In the genomic region with DNA sequence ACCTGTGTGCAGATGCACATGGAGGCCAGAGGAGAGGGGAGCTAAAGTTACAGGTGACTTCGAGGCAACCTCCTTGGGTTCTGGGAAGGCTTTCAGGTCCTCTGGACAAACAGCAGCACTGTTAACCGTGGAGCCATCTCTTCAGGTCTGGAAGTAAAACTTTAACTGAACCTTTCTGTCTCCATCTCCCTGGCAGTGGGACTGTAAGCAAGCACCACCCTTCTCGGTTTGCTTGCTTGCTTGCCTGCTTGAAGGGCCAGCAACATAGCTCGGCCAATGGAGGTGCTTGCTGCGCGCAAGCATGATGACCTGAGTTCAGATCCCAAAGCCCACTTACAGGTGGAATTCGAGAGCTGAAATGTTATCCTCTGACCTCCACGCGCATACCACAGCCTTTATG, we compare ENCODE assay signal across 31 mouse cellular contexts. TPM values are rescaled to one million over a fixed set of nuclear protein-coding genes. Genes with fewer than 3 reads are reported as not detected.
DNase-seq lines count a peak whose midpoint lies in the region; ATAC-seq and TF ChIP-seq lines count a peak whose summit lies in the region.
"Had no signal": no experiment of that assay in that cellular context is flagged by ENCODE, and none has a peak within 500 bp of the region (broad histone marks: within the 10 kb centered on the region; RNA-seq: fewer than 3 reads in every experiment).

No protein-coding gene starts in this region.

- 56% methylated on average over 9 of the region's 9 CpGs for WGBS in kidney, adult 2 months
- 81% methylated on average over 9 of the region's 9 CpGs for WGBS in kidney, embryonic 14.5 days
- 72% methylated on average over 9 of the region's 9 CpGs for WGBS in liver, postnatal 0 days (ENCODE audit: insufficient replicate concordance)
- 76% methylated on average over 9 of the region's 9 CpGs for WGBS in liver, embryonic 11.5 days

- H3K4me2 ChIP-seq in kidney, embryonic 14.5 days (replicated peaks; ENCODE audit: low read depth, low read length): no peak overlapping the region
- H3K4me2 ChIP-seq in liver, postnatal 0 days (ENCODE audit: low read depth, low read length): peak overlapping the region; percentile 64
- no peak overlapping the region for H3K4me2 ChIP-seq in liver, embryonic 11.5 days
- H3K4me2 ChIP-seq: forebrain, embryonic 13.5 days; heart, embryonic 13.5 days; hindbrain, embryonic 14.5 days had no signal

- H3K4me3 ChIP-seq in kidney, adult 2 months (ENCODE audit: insufficient read depth, low read depth, low read length): peak overlapping the region; percentile 4; the same call in 1 of the 2 replicates
- H3K4me3 ChIP-seq in kidney, embryonic 14.5 days (ENCODE audit: low read length): no peak overlapping the region
- no peak overlapping the region for H3K4me3 ChIP-seq in liver, postnatal 0 days (ENCODE audit: low read depth, low read length)
- H3K4me3 ChIP-seq in liver, embryonic 11.5 days (ENCODE audit: low read depth, low read length): no peak overlapping the region
- H3K4me3 ChIP-seq: forebrain, embryonic 10.5 days; forebrain, embryonic 13.5 days; heart, adult 2 months; heart, embryonic 10.5 days; heart, embryonic 13.5 days had no signal

- no peaks in the 10 kb centered on the region for H3K36me3 ChIP-seq in kidney, adult 2 months (ENCODE audit: control insufficient read depth, insufficient read depth, low read length)
- H3K36me3 ChIP-seq in kidney, embryonic 14.5 days (ENCODE audit: control insufficient read depth, insufficient read depth, low read length): no peaks in the 10 kb centered on the region
- H3K36me3 ChIP-seq in liver, postnatal 0 days (replicated peaks; ENCODE audit: insufficient read depth, low read length): no peaks in the 10 kb centered on the region; the same call in none of the 2 replicates
- H3K36me3 ChIP-seq in liver, embryonic 11.5 days (ENCODE audit: control insufficient read depth, insufficient read depth, low read length): no peaks in the 10 kb centered on the region
- H3K36me3 ChIP-seq: forebrain, embryonic 10.5 days; heart, embryonic 10.5 days; heart, embryonic 13.5 days had no signal

- H3K27me3 ChIP-seq in kidney, adult 2 months (replicated peaks; ENCODE audit: control insufficient read depth, insufficient read depth, low read length): no peaks in the 10 kb centered on the region
- H3K27me3 ChIP-seq in kidney, embryonic 14.5 days (ENCODE audit: control insufficient read depth, insufficient read depth, low read length): no peaks in the 10 kb centered on the region
- H3K27me3 ChIP-seq in liver, postnatal 0 days (ENCODE audit: insufficient read depth, low read length): no peaks in the 10 kb centered on the region
- no peaks in the 10 kb centered on the region for H3K27me3 ChIP-seq in liver, embryonic 11.5 days (replicated peaks; ENCODE audit: control insufficient read depth, insufficient read depth, low read length)
- H3K27me3 ChIP-seq: forebrain, embryonic 13.5 days had no signal

- DNase-seq in kidney, adult 2 months: peak; percentile 84
- no peak for DNase-seq in liver, postnatal 0 days
- DNase-seq in liver, embryonic 11.5 days (ENCODE audit: low spot score): no peak
- peak; percentile 40 for DNase-seq in kidney, postnatal 14 days
- DNase-seq in embryo, embryonic 10.5 days (ENCODE audit: low spot score): no peak
- DNase-seq in layer of hippocampus, postnatal 10 days (ENCODE audit: low spot score in 2 of 2): no peak
- DNase-seq: adrenal gland, adult 8-10 months; adrenal gland, postnatal 25 days; cerebellum, adult 11-12 months; cerebellum, adult 8-10 months; cerebellum, postnatal 10 days; cerebellum, postnatal 36 days; gastrocnemius, postnatal 10 days; gastrocnemius, postnatal 36 days; heart, adult 2 months; heart, postnatal 14 days; heart, postnatal 4 days had no signal

- peak overlapping the region; percentile 32; the same call in 1 of the 2 replicates for H3K27ac ChIP-seq in kidney, adult 2 months (ENCODE audit: insufficient read depth, low read depth, low read length)
- H3K27ac ChIP-seq in kidney, embryonic 14.5 days (ENCODE audit: low read depth, low read length): no peak overlapping the region
- H3K27ac ChIP-seq in liver, postnatal 0 days (ENCODE audit: low read depth): no peak overlapping the region
- no peak overlapping the region for H3K27ac ChIP-seq in liver, embryonic 11.5 days (ENCODE audit: low read depth, low read length)
- H3K27ac ChIP-seq: forebrain, embryonic 10.5 days; forebrain, embryonic 13.5 days; heart, adult 2 months; heart, embryonic 10.5 days; heart, embryonic 13.5 days; hindbrain, embryonic 14.5 days had no signal

- no peak overlapping the region for H3K9ac ChIP-seq in kidney, embryonic 14.5 days (ENCODE audit: low read depth, low read length)
- 0 out of 2 replicates have a peak overlapping the region, but pooled peaks have one; percentile 21 for H3K9ac ChIP-seq in liver, postnatal 0 days (replicated peaks)
- no peak overlapping the region for H3K9ac ChIP-seq in liver, embryonic 11.5 days (ENCODE audit: low read depth, low read length)
- H3K9ac ChIP-seq: forebrain, embryonic 13.5 days; heart, embryonic 13.5 days; hindbrain, embryonic 14.5 days had no signal

- no peak for TF ChIP-seq EP300 in liver, postnatal 0 days (IDR thresholded peaks at IDR 0.05; ENCODE audit: low read depth)

- H3K4me1 ChIP-seq in kidney, adult 2 months (ENCODE audit: control insufficient read depth, insufficient read depth, low read length): peaks cover 13% of the 10 kb centered on the region; the same call in 1 of the 2 replicates
- no peaks in the 10 kb centered on the region for H3K4me1 ChIP-seq in kidney, embryonic 14.5 days (ENCODE audit: control insufficient read depth, insufficient read depth, low read length)
- no peaks in the 10 kb centered on the region for H3K4me1 ChIP-seq in liver, postnatal 0 days (ENCODE audit: insufficient read depth)
- no peaks in the 10 kb centered on the region for H3K4me1 ChIP-seq in liver, embryonic 11.5 days (replicated peaks; ENCODE audit: control insufficient read depth, insufficient read depth, low read length)
- H3K4me1 ChIP-seq: forebrain, embryonic 13.5 days; heart, embryonic 10.5 days had no signal

- TF ChIP-seq POLR2A in kidney, adult 2 months (IDR thresholded peaks at IDR 0.05; ENCODE audit: low read depth, low read length): no peak

- TF ChIP-seq CTCF in kidney, adult 2 months (conservative IDR thresholded peaks at IDR 0.05; ENCODE audit: insufficient read depth, insufficient read length, low read depth, low read length): no peak
- no peak for TF ChIP-seq CTCF in liver, postnatal 0 days (IDR thresholded peaks at IDR 0.05; ENCODE audit: low read depth)

- H3K9me3 ChIP-seq in kidney, embryonic 14.5 days (ENCODE audit: control insufficient read depth, low read length): 0 out of 2 replicates have a peak, but pooled peaks cover 3% of the 10 kb centered on the region
- no peaks in the 10 kb centered on the region for H3K9me3 ChIP-seq in liver, postnatal 0 days (ENCODE audit: low read length)
- no peaks in the 10 kb centered on the region for H3K9me3 ChIP-seq in liver, embryonic 11.5 days (ENCODE audit: control insufficient read depth, low read length)
- H3K9me3 ChIP-seq: forebrain, embryonic 10.5 days; forebrain, embryonic 13.5 days; heart, embryonic 10.5 days; heart, embryonic 13.5 days had no signal

- no peak for ATAC-seq in kidney, embryonic 14.5 days (ENCODE audit: low FRiP score, low TSS enrichment)
- ATAC-seq in liver, postnatal 0 days: no peak
- no peak for ATAC-seq in liver, embryonic 11.5 days (replicated peaks; ENCODE audit: low FRiP score)
- ATAC-seq: CD4-positive, CD25-positive, alpha-beta regulatory T cell, adult 4 months; forebrain, embryonic 13.5 days; forebrain, embryonic 16.5 days had no signal

RNA-seq across cellular contexts. Expression of gene Pbld1, which starts 4.6 kb away (rescaled TPM):
- 163 and 168 TPM in 2 replicates for polyA plus RNA-seq in kidney, adult 2 months (2012; rRNA removed)
- 4.8 and 5.1 TPM in 2 replicates for polyA plus RNA-seq in kidney, embryonic 14.5 days (2014; fragmentation: Nextera tagmentation; extraction: Ambion mirVana)
- polyA plus RNA-seq in liver, postnatal 0 days (2015; fragmentation: Nextera tagmentation; extraction: Ambion mirVana): 66.9 and 67.6 TPM in 2 replicates
- 1.9 and 2.5 TPM in 2 replicates for polyA plus RNA-seq in liver, embryonic 11.5 days (2014; fragmentation: Nextera tagmentation; extraction: Ambion mirVana)
- total RNA-seq in layer of hippocampus, postnatal 10 days (2021): under 1 TPM in 1 of 2 experiments, not detected in 1; 0.53 TPM
- total RNA-seq: granulocyte monocyte progenitor cell, adult 5-6 weeks had no signal

RNA-seq across cellular contexts. Expression of gene Atoh7, which starts 34.9 kb away (rescaled TPM):
- polyA plus RNA-seq in kidney, adult 2 months (2012; rRNA removed): 0.19 and 0.28 TPM in 2 replicates
- polyA plus RNA-seq in kidney, embryonic 14.5 days (2014; fragmentation: Nextera tagmentation; extraction: Ambion mirVana): 0.56 TPM in 1 of 2 replicates, not detected in the other
- 0.08 and 0.61 TPM in 2 replicates for polyA plus RNA-seq in liver, postnatal 0 days (2015; fragmentation: Nextera tagmentation; extraction: Ambion mirVana)
- polyA plus RNA-seq in liver, embryonic 11.5 days (2014; fragmentation: Nextera tagmentation; extraction: Ambion mirVana): not detected in 2 replicates
- 1 to 10 TPM; 2.1 to 2.6 TPM for total RNA-seq in layer of hippocampus, postnatal 10 days (2021)
- total RNA-seq: adrenal gland, adult 8-10 months; adrenal gland, postnatal 25 days; gastrocnemius, adult 18-20 months; gastrocnemius, postnatal 36 days; granulocyte monocyte progenitor cell, adult 5-6 weeks; heart, adult 2 months; heart, postnatal 14 days; heart, postnatal 4 days; MEL had no signal
- polyA plus RNA-seq: C2C12; CD4-positive, CD25-positive, alpha-beta regulatory T cell, adult 4 months; embryonic facial prominence, embryonic 14.5 days; heart, adult 2 months; heart, embryonic 10.5 days; heart, embryonic 13.5 days; heart, embryonic 16.5 days had no signal

RNA-seq across cellular contexts. Expression of gene Pbld2, which starts 40.4 kb away (rescaled TPM):
- 22.4 and 25.5 TPM in 2 replicates for polyA plus RNA-seq in kidney, adult 2 months (2012; rRNA removed)
- polyA plus RNA-seq in kidney, embryonic 14.5 days (2014; fragmentation: Nextera tagmentation; extraction: Ambion mirVana): 1.9 and 2.7 TPM in 2 replicates
- polyA plus RNA-seq in liver, postnatal 0 days (2015; fragmentation: Nextera tagmentation; extraction: Ambion mirVana): 15.0 and 17.3 TPM in 2 replicates
- 0.73 and 1.2 TPM in 2 replicates for polyA plus RNA-seq in liver, embryonic 11.5 days (2014; fragmentation: Nextera tagmentation; extraction: Ambion mirVana)
- total RNA-seq in layer of hippocampus, postnatal 10 days (2021): 1 to 10 TPM; 1.6 to 2.9 TPM
- total RNA-seq: granulocyte monocyte progenitor cell, adult 5-6 weeks had no signal

RNA-seq across cellular contexts. Expression of gene Hnrnph3, which starts 40.5 kb away (rescaled TPM):
- polyA plus RNA-seq in kidney, adult 2 months (2012; rRNA removed): 14.7 and 25.0 TPM in 2 replicates
- polyA plus RNA-seq in kidney, embryonic 14.5 days (2014; fragmentation: Nextera tagmentation; extraction: Ambion mirVana): 82.2 and 86.8 TPM in 2 replicates
- polyA plus RNA-seq in liver, postnatal 0 days (2015; fragmentation: Nextera tagmentation; extraction: Ambion mirVana): 12.1 and 12.4 TPM in 2 replicates
- 52.6 and 57.1 TPM in 2 replicates for polyA plus RNA-seq in liver, embryonic 11.5 days (2014; fragmentation: Nextera tagmentation; extraction: Ambion mirVana)
- total RNA-seq in layer of hippocampus, postnatal 10 days (2021): 10 to 100 TPM; 33.8 to 51.7 TPM

Comparison
In these comparisons a context has a peak if more than half of its experiments do, and no peak if none do; other contexts are left out.
1. RNA of gene Pbld1, which starts 4.6 kb away (polyA plus RNA-seq): 163 to 168 TPM in kidney, adult 2 months and 66.9 to 67.6 TPM in liver, postnatal 0 days; 4.8 to 5.1 TPM in kidney, embryonic 14.5 days and 1.9 to 2.5 TPM in liver, embryonic 11.5 days; every median in the first group is over 10 times any median in the second.
2. DNase-seq: peak in kidney, adult 2 months (single experiment) and kidney, postnatal 14 days (single experiment); none in liver, postnatal 0 days (single experiment), liver, embryonic 11.5 days (single experiment), embryo, embryonic 10.5 days (single experiment) and layer of hippocampus, postnatal 10 days (0 of 2).